ENCODE assay signal across 19 mouse cellular contexts in genomic region chr13:119704280-119704679, GRCm38 (mm10). TPM values are rescaled to one million over a fixed set of nuclear protein-coding genes. Genes with fewer than 3 reads are reported as not detected.
A peak's percentile ranks its signal among the peaks of the same experiment; 100 is the strongest.
DNase-seq lines count a peak whose midpoint lies in the region; TF ChIP-seq lines count a peak whose summit lies in the region.
"Had no signal": no experiment of that assay in that cellular context is flagged by ENCODE, and none has a peak within 500 bp of the region (broad histone marks: within the 10 kb centered on the region; RNA-seq: fewer than 3 reads in every experiment).

No protein-coding gene starts in this region.

- peaks cover 17% of the 10 kb centered on the region for H3K79me2 ChIP-seq in myocyte (ENCODE audit: control insufficient read depth, insufficient read depth)

- H3K4me2 ChIP-seq in myocyte (ENCODE audit: low read depth), result no peak overlapping the region
- H3K4me2 ChIP-seq: embryonic facial prominence, embryonic 13.5 days; embryonic facial prominence, embryonic 15.5 days; forebrain, embryonic 12.5 days had no signal

- peaks cover 21% of the 10 kb centered on the region for H3K4me1 ChIP-seq in kidney, adult 2 months (ENCODE audit: control insufficient read depth, insufficient read depth, low read length)
- H3K4me1 ChIP-seq in embryonic facial prominence, embryonic 10.5 days, result no peaks in the 10 kb centered on the region
- H3K4me1 ChIP-seq: embryonic facial prominence, embryonic 13.5 days; embryonic facial prominence, embryonic 15.5 days; forebrain, embryonic 10.5 days; forebrain, embryonic 12.5 days had no signal

- no peak overlapping the region for H3ac ChIP-seq in myocyte (ENCODE audit: control insufficient read depth, insufficient read length)

- H3K4me3 ChIP-seq in kidney, adult 2 months (ENCODE audit: insufficient read depth, low read depth, low read length), result no peak overlapping the region
- H3K4me3 ChIP-seq in myocyte, result no peak overlapping the region
- H3K4me3 ChIP-seq in embryonic facial prominence, embryonic 10.5 days, result no peak overlapping the region
- H3K4me3 ChIP-seq: embryonic facial prominence, embryonic 13.5 days; embryonic facial prominence, embryonic 15.5 days; erythroblast, embryonic 14.5 days; forebrain, embryonic 10.5 days; forebrain, embryonic 12.5 days had no signal

- peak overlapping the region; percentile 9 for H3K27ac ChIP-seq in kidney, adult 2 months (ENCODE audit: insufficient read depth, low read depth, low read length)
- no peak overlapping the region for H3K27ac ChIP-seq in embryonic facial prominence, embryonic 10.5 days (replicated peaks)
- H3K27ac ChIP-seq: embryonic facial prominence, embryonic 13.5 days; embryonic facial prominence, embryonic 15.5 days; forebrain, embryonic 10.5 days; forebrain, embryonic 12.5 days had no signal

- no peak for TF ChIP-seq CTCF in kidney, adult 2 months (conservative IDR thresholded peaks at IDR 0.05; ENCODE audit: insufficient read depth, insufficient read length, low read depth, low read length)

- WGBS in kidney, adult 2 months, result 65% methylated on average over 7 of the region's 7 CpGs
- WGBS in embryonic facial prominence, embryonic 10.5 days, result 94% methylated on average over 7 of the region's 7 CpGs

- H3K9me3 ChIP-seq in embryonic facial prominence, embryonic 10.5 days, result no peaks in the 10 kb centered on the region
- H3K9me3 ChIP-seq: embryonic facial prominence, embryonic 13.5 days; embryonic facial prominence, embryonic 15.5 days; forebrain, embryonic 10.5 days; forebrain, embryonic 12.5 days had no signal

- H3K36me3 ChIP-seq in kidney, adult 2 months (ENCODE audit: control insufficient read depth, insufficient read depth, low read length), result peaks cover 36% of the 10 kb centered on the region
- peaks cover 86% of the 10 kb centered on the region for H3K36me3 ChIP-seq in myocyte (ENCODE audit: control insufficient read depth, insufficient read depth)
- H3K36me3 ChIP-seq in embryonic facial prominence, embryonic 10.5 days (replicated peaks), result peaks cover 97% of the 10 kb centered on the region

- TF ChIP-seq POLR2A in kidney, adult 2 months (IDR thresholded peaks at IDR 0.05; ENCODE audit: low read depth, low read length), result no peak
- no peak for TF ChIP-seq POLR2A in myocyte (IDR thresholded peaks at IDR 0.05; ENCODE audit: insufficient read length, low read depth)

- H3K27me3 ChIP-seq in kidney, adult 2 months (replicated peaks; ENCODE audit: control insufficient read depth, insufficient read depth, low read length), result no peaks in the 10 kb centered on the region
- no peaks in the 10 kb centered on the region for H3K27me3 ChIP-seq in myocyte (ENCODE audit: control insufficient read depth, insufficient read depth, insufficient read length)
- H3K27me3 ChIP-seq in embryonic facial prominence, embryonic 10.5 days (replicated peaks; ENCODE audit: low read depth, poor library complexity, severe bottlenecking), result no peaks in the 10 kb centered on the region
- H3K27me3 ChIP-seq: embryonic facial prominence, embryonic 13.5 days; embryonic facial prominence, embryonic 15.5 days; forebrain, embryonic 12.5 days had no signal

- no peak for DNase-seq in kidney, adult 2 months
- no peak for DNase-seq in kidney, postnatal 10 days
- peak; percentile 26 for DNase-seq in lung, postnatal 36 days
- no peak for DNase-seq in lung, postnatal 14 days
- DNase-seq in embryonic facial prominence, embryonic 10.5 days (ENCODE audit: low spot score), result no peak
- DNase-seq: adrenal gland, adult 2 months; adrenal gland, postnatal 10 days; adrenal gland, postnatal 25 days; cerebellum, adult 11-12 months; cerebellum, adult 2 months; cerebellum, adult 9-10 months; cerebellum, postnatal 10 days; cerebellum, postnatal 25 days had no signal

TF ChIP-seq in myocyte, 11 proteins besides CTCF, POLR2A, EP300 and RAD21:
- peak; percentile 59 for TF ChIP-seq POLR2AphosphoS2 (IDR thresholded peaks at IDR 0.05; ENCODE audit: insufficient read length, low read depth)
- no peak for TF ChIP-seq TCF3 (IDR thresholded peaks at IDR 0.05; ENCODE audit: insufficient read length, low read depth)
- no peak for TF ChIP-seq MYOD1 (IDR thresholded peaks at IDR 0.05; ENCODE audit: control insufficient read depth in 1 of 3, insufficient read length in 2 of 3, low read depth in 2 of 3)

RNA-seq across cellular contexts. Expression of gene Hmgcs1, which starts 14.1 kb away (rescaled TPM):
- 67.5 and 86.3 TPM in 2 replicates for polyA plus RNA-seq in kidney, adult 2 months (2012; rRNA removed)
- 68.3 TPM for polyA plus RNA-seq in myocyte (2012; fragmentation: generic; extraction: Trizol)
- polyA plus RNA-seq in embryonic facial prominence, embryonic 10.5 days (2016; fragmentation: Nextera tagmentation; extraction: Ambion mirVana), result 245 and 273 TPM in 2 replicates

RNA-seq across cellular contexts. Expression of gene Nim1k, which starts 51.4 kb away (rescaled TPM):
- polyA plus RNA-seq in kidney, adult 2 months (2012; rRNA removed), result 0.88 and 1.0 TPM in 2 replicates
- 0.23 TPM for polyA plus RNA-seq in myocyte (2012; fragmentation: generic; extraction: Trizol)
- polyA plus RNA-seq in embryonic facial prominence, embryonic 10.5 days (2016; fragmentation: Nextera tagmentation; extraction: Ambion mirVana), result 1.2 and 1.7 TPM in 2 replicates
- polyA plus RNA-seq: erythroblast, embryonic 14.5 days had no signal
